Mouse (Mus musculus) right cerebral cortex, postnatal 4 days (tissue): ENCODE data around the gene Trim62.

Experiments
- DNase-seq: peaks from one replicate; pipeline ENCODE4 v3.0.0-alpha.2; 2022

The Trim62 gene

DNA sequence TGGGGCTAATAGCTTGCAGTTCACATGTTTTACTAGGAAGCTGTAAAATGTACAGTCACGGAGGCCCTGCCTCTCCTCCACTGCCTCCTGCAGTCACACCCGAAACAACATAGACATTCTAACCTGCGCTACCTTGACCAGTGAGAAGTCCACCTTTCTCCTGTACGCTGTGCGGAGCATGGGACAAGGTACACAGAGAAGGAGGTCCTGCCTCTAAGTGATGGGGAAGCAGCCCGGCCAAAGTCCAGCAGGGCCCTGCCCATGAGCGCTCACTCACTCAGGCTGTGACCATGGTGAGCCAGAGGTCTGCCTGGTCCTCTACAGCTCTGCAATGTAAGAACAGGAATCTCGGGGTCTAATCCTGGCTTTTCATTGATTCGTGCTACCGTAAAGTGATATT is 28.7 kb downstream of the Trim62 start:
- DNase-seq: no peak

DNA sequence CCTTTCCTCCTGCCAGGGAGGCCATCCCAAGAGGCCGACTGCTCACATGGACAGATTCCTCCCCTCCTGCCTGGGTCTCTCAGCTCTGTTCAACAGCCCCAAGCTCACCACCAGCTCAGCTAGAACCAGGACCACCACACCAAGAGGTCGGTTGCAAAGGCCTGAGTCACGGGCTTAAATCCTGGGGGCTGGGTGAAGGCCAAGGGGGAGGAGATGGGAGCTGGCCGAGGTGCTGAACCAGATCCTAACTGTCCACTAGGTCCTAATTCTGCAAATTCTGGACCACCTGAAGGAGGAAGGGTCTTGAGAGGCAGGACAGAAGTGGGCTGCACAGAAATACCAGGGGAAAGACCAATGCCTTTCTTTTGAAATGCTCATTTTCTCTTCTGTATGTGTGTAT is 30.4 kb downstream of the Trim62 start:
- no peak for DNase-seq

DNA sequence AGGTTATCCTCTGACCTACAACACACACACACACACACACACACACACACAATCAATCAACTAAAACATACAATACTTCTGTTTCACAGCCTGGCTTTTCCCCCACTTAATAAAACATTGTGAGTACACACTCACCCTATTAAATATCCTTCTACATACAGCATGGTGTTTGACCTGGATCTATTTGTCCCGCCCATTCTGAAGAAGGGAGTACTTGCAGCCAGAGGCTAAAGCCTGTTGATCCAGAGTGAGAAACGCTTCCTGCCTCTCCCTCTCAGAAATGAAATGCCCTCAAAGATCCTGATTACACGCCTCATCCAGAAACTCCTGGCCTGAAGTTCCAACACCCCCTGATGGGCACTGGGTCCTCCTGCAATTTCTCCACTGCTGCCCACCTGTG is 33.7 kb downstream of the Trim62 start:
- no peak for DNase-seq

DNA sequence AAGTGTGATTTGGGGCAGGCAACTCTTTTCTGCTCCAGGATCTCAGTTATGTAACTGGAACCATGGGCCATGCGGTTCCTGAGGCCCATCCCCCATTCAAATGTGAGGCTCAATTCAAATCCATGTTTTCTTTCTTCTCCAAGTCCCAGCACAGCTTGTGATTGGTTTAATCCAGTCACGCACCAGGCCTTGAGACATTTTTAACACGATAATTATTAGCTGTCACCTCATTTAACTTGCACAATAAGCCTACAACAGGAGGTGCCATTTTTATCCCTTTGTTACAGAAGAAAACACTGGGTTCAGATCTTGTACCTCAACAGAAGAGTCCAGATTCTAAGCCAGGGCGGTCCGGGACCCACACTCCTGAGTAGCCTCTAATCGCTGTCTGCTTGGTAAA is 34.4 kb downstream of the Trim62 start:
- no peak for DNase-seq

DNA sequence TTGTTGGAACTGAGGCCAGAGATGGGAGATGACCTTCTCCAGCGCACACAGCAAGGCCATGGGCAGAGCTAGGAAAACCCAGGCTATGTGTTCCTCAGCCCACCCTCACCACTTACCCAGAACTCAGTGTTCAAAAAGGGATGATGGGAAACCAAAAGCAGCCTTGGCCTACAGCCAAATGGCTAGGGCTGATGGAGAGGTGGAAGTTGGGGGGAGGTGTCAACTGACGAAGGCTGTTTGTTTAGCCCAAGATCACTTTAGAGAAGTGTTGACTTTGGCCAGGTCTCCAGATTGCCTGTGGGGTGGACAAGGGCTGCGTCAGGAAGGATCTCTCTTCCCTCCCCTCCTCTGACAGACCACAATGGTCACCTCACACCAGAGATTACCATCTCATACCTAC is 34.8 kb downstream of the Trim62 start:
- no peak for DNase-seq

DNA sequence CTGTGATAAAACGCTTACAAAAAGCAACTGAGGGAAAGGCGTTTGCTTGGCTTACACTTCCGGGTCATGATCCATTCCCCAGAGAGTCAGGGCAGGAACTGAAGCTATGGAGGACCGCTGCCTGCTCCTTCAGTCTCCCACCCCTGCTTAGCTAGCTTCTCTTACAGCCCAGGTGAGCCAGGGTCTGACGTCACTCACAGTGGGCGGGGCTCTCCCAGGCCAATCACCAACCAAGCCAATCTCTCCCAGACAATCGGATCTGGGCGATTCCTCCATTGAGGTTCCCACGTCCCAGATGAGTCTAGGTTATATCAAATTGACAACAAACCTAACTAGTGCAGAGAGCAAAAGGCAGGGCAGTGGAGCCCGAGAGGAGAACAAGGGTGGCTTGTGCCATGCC is 35.7 kb downstream of the Trim62 start:
- DNase-seq: no peak

DNA sequence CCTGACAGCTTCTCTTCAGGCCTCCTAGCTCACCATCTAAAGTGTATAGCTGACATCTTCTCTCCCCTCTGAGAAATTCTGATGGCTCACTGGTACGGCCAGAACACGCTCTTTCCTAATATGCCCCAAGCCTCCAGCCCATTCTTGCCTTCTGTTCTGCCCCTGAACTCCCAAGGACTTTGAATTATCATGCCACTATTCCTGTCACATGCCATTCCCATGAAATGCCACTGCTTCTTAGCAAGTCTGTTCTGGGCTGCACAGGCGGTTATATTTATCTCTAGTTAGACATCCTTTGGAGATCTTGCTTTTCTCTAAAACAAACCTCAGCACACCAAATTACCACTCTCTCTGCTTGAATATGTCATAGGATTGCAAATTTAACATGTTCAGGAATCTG is 40.2 kb downstream of the Trim62 start:
- DNase-seq: no peak

DNA sequence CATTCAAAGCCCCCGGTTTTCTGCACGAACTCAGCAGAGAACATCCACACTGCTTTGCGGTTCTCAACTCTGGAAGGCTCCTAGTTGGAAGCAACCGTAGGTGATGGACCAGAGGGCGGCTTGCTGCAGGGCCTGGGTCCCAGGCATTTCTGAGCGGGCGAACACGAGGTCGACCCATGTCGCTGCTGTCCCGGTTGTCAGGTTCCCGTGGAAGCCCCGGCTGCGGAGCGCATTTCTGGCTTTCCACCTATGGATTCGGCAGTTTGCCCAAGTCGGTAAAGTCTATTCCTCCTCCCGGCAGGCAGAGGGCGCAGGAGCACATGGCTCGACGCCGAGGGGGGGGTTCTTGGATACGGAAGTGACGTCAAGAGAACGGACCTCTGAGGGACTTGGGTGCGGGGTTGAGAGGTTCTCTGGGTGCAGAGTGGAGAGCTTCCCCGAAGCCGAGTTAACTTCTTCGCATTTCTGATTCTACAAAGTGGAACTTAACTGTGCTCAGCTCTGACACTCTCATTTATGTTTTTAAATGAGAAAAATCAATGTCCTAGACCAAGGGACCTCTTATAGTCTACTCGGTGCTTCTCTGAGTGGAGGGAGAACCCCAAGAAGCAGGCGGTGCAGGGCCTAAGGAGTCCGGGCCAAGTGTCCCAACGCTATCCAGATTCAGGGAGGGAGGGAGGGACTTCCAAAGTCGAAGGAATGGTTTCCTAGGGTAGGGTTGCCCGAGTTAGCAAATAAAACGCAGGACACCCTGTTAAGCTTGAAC is 41.6 kb downstream of the Trim62 start:
- DNase-seq: peak; percentile 89

DNA sequence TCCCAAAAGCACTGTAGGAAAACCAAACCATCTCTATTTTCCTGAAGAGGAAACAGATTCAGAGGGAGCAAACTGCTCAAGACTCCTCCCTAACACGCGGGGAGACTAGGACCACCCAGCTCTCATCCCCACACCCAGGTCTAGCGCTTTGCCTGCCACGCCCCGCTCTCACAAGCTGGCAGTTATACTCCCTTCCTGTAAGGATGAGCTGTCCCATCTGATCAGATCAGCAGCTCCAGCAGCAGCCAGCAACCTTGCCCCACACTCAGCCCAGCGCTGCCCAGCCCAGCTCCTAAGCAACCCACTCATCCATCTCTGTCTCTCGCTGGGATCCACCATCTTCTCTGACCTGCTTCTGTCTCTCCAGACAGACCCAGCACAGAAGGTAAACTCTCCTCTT is 49.4 kb downstream of the Trim62 start:
- no peak for DNase-seq

DNA sequence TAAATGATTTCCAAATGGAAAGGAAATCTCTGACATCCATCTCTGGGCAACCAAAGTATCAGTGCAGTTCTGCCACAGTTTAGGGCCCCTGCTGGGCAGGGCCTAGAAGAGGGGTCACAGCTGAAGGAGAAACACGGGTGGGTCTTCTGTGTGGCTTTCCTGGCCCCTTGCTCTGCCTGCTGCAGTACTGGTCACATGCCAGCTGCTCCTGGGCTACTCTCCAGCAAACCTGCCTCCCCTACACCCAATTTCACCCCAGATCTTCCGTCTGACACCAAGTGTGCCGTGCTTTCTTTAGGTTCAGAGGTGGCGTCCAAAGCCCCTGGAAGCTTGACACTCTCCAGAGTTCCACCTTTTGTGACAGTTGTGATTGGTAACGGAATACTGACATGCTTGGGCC is 52.2 kb downstream of the Trim62 start:
- no peak for DNase-seq

DNA sequence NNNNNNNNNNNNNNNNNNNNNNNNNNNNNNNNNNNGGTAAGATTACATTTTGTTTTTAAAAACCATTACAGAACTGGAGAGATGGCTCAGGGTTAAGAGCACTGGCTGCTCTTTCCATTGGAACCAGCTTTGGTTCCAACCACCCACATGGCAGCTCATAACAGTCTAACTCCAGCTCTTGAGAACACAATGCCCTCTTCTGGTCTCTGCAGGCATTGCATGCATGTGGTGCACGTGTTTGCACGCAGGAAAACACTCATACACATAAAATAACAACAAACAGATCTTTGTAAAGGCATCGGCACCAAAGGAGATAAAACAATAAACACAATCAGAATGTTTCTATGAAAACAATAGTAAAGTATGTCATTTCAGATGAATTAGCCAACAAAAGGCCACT is 59.0 kb downstream of the Trim62 start:
- no peak for DNase-seq

DNA sequence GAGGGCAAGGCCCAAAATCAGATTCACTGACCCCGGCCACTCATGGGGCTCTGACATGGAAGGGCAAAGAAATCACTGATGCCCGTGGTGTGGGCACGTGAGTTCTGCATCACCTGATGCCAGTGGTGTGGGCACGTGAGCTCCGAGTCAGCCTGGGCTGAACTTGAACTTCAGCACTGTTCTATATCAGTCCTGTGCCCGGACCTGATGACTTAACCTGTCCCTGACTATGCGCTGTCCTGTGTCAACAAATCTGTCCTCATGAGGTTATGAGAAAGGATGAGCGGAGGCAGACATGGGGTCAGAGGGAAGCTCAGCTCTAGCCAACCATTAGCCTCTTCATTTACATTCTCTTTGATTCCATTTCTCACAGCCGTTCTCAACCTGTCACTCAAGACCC is 63.4 kb downstream of the Trim62 start:
- DNase-seq: no peak

DNA sequence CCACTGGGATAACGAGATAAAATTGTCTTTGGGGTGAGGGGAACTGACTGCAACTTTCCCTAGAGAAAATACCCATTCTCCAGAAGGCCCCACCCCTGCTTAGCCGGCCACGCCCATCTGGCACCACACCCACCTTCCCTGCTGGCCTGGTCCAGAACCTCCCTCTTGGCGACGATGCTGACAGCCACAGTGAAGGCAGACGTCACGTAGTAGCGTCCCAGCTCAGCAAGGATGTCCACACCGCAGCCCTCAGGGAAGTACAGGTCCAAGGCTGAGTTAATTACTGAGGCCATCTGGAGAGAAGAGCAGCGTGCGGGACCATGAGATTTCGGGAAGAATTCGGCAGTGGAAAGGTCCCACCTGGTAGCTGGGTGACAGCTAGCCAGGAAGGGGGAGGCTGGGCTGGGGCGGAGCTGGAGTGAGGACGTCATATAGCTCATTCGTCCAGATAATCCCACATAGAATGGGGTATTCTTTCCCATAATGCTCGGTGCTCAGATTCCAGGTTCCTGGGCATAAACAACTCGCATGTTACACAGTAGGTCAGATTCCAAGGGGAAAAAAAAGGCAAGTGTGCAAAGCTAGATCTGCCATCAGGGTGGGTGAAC is 64.0 kb downstream of the Trim62 start:
- DNase-seq: peak; percentile 13

DNA sequence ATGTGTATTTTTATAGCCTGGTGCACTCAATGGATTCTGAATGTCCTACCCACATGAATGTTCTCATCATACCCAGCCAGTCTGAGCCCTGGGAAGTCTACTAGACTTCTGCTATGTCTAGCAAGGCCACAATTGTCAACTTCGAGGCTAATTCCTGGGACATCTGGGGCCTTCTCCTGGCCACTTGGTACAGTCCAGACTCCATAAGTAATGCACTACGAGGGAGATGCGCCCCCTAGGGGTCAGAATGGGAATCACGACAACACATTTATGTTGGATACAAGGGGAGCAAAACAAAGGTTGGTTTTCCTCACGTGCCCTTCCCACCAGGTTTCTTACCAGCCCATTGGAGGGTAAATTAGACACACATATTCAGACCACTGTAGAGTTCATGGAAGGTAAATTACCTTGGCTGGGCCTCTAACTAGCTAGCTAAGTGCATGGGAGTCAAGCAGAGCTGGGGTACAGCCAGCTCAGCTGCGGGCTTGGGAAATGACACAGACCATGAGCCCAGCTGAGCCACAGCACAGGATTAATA is 64.8 kb downstream of the Trim62 start:
- DNase-seq: peak; percentile 57

DNA sequence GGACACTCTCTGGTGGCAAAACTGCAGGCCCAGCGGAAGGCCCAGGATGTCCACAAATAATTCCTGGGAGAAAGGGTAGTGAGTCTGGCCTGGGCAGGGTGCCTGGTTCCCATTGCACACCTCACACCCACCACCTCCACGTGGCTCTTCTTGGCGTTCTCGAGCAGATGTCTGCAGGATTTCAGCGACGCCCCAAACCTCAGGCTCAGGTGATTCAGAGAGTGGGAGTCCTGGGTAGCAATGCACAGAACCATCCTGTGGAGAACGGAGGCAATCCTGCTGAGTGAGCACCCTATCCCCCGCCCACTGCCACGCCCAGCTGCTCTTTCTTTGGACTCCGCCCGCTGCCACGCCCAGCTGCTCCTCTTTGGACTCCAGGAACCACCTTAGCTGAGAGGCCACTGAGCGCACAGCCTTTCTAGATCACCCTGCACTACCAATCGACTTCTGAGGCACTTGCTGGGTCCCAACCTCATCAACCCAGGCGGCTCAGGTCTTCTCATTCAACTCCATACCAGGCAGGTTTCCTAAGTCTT is 66.2 kb downstream of the Trim62 start:
- no peak for DNase-seq

DNA sequence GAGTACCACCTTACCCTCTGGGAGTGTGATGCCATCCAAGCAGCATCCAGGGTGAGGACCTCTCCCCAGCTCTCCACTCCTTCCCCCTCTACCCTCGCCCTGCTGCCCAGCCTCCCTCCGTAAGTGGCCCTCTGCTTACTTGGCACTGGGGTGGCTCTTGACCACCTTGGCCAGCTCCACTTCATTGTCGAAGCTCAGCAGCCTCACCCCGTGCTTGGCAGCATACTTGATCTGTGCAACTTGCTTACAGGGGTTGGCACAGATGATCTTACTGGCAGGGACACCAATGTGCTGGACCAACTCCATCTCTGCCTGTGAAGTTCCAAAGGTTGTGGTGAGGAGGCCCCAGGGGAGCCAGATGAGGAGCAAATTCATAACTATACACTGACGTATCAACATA is 67.1 kb downstream of the Trim62 start:
- peak; percentile 11 for DNase-seq

DNA sequence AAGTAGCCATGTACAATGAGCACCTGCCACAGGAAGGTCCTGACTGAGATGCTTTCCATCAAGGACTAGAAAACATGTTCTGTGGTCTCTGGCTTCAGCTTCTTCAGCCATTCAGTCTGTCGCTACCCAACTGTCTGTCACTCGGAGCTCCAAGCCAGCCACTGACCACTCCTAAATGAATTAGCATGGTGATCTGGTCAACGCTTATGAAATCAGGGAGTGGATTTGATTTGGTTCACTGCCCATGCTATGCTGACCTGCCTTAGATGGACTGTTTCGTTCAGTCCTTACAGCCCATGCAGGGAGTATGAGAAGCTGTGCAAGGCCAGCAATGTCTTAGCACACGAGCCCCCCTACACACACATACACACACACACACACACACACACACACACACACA is 70.5 kb downstream of the Trim62 start:
- no peak for DNase-seq

DNA sequence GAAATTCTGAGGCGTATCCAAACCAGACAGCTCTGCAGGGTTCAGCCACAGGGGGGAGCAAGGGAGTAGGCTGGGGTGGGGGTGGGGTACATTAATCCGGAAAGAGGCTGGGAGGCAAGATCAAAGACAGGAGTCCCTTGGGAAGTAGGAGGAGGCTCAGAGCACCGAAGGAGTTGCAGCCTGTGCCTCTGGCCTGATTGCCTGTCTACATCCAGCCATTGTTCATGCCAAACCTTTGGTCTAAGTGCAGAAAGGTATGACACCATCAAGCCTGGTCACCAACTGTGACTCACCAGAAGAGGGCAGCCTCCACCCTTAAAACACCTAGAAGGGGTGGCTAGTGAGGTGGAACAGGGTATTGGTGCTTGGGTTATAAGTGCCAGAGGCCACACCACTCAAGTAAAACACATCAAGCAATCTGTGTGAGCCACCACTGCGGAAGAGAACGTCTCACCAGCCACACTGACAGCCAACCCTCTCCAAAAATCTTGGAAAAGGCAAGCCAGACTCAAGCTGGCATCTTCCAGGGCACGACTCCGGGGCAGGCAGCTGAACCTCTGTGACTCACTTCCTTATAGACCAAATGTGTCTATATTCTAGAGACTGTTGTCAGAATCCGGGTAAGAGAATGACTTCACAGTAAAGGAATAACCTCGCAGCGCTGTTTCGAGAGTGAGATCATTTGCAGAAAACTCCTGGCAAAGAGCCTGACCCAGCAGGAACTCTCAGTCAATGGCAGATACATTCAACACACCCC is 74.0 kb downstream of the Trim62 start:
- DNase-seq: peak; percentile 48

DNA sequence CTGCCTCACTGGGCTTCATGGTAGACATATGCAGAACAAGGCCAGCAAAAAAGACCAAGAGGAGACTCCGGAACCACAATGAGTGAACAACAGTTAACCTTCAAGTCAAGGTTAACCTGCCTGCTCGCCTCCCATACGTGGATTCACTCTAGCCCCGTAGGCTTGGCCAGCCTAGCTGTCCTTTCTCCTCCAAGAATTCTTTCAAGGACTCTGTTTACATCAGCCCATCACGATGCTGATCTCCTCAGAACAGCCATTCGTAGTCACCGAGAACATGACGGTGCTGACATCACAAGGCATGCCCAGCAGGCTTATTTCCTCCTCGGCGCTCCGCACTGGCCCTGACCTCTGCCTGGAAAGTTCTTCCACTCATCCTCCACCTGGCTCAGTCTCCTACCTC is 74.8 kb downstream of the Trim62 start:
- DNase-seq: no peak

DNA sequence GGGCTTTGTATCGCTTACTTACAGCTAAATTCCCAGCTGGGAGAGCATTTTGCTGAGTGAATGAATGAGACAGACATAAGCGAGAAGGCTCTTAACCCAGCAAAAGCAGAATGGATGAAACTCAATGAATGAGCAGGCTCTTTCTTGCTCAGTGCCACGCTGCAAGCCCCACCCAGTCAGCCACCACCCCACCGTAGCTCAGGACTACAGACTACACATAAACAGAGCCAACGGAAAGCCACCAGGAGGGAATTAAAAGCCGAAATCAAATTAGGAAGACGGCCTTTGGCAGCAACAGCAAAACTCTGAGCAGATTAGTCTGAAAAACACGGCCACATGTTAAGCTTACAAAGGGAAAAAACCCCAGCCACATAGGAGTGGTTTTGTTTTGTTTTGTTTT is 75.5 kb downstream of the Trim62 start:
- no peak for DNase-seq

DNA sequence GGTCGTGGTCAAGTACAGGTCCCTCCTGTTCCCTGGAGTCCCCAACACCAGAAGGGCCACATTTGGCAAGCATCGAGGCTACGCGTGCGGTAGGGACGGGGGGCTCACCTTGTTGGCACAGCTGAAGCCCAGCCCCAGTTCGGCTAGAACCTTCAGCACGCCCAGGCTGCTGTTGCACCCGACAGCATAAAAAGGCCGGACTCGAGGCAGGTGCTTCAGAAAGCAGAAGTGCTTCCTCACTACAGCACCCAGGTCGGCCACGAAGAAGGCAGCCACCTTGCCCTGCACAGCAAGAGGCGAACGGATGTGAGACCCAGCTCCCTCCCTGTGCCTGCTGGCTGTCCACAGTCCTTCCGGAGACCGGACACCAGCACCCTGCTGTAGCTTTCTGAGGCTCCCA is 76.3 kb downstream of the Trim62 start:
- no peak for DNase-seq
